Mouse (Mus musculus): Measurements from ENCODE around the gene Papss1. TPM values are rescaled to one million over a fixed set of nuclear protein-coding genes. Genes with fewer than 3 reads are reported as not detected.

Papss1 gene
- polyA plus RNA-seq, 1 experiment, result 56.2 TPM

DNA sequence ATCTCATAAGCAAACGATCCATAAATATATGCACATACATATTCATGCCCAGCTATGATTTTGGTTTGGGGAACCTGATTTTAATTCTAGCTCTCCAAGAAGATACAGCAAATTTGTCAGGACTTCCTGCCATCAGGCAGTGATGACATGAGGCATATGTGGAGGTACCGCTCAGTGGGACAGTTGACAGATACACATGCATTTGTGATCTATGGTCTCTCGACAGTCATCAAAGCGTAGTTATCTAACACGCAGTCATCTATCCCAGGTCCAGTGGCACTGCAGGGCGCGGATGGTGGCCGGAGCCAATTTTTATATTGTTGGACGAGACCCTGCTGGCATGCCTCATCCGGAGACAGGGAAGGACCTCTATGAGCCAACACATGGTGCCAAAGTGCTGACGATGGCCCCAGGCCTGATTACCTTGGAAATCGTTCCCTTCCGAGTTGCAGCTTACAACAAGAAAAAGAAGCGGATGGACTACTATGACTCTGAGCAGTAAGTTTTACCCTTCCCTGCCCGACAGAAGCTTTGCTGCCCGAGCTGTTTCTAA is 66.8 kb downstream of the Papss1 start:
- Histone ChIP-seq H3K4me3 (ENCODE audit: insufficient read depth, low read depth, low read length) (no peak overlapping the region), H3K27me3 (replicated peaks; ENCODE audit: control insufficient read depth, insufficient read depth, low read length) (no peaks in the 10 kb centered on the region), H3K4me1 (ENCODE audit: control insufficient read depth, insufficient read depth, low read length) (no peaks in the 10 kb centered on the region), H3K36me3 (ENCODE audit: control insufficient read depth, insufficient read depth, low read length) (peaks cover 2% of the 10 kb centered on the region), H3K27ac (ENCODE audit: insufficient read depth, low read depth, low read length) (no peak overlapping the region)
- no peak for DNase-seq
- TF ChIP-seq CTCF (conservative IDR thresholded peaks at IDR 0.05; ENCODE audit: insufficient read depth, insufficient read length, low read depth, low read length) (no peak), POLR2A (IDR thresholded peaks at IDR 0.05; ENCODE audit: low read depth, low read length) (no peak)
- 89% methylated on average over 16 of the region's 16 CpGs for WGBS

GRCm38 (mm10) chr3:131634091-131634490 is 69.5 kb downstream of the Papss1 start:
- H3K36me3 ChIP-seq (ENCODE audit: control insufficient read depth, insufficient read depth, low read length), result peaks cover 2% of the 10 kb centered on the region
- H3K4me3 ChIP-seq (ENCODE audit: insufficient read depth, low read depth, low read length), result no peak overlapping the region
- no peak overlapping the region for H3K27ac ChIP-seq (ENCODE audit: insufficient read depth, low read depth, low read length)
- TF ChIP-seq CTCF (conservative IDR thresholded peaks at IDR 0.05; ENCODE audit: insufficient read depth, insufficient read length, low read depth, low read length) (no peak), POLR2A (IDR thresholded peaks at IDR 0.05; ENCODE audit: low read depth, low read length) (no peak)
- DNase-seq, result no peak
- H3K27me3 ChIP-seq (replicated peaks; ENCODE audit: control insufficient read depth, insufficient read depth, low read length), result no peaks in the 10 kb centered on the region
- no peaks in the 10 kb centered on the region for H3K4me1 ChIP-seq (ENCODE audit: control insufficient read depth, insufficient read depth, low read length)
- WGBS, result 97% methylated on average over 2 of the region's 2 CpGs

- Histone ChIP-seq H3K27me3 (replicated peaks; ENCODE audit: control insufficient read depth, insufficient read depth, low read length) (no peaks in the 10 kb centered on the region), H3K27ac (ENCODE audit: insufficient read depth, low read depth, low read length) (no peak overlapping the region), H3K4me1 (ENCODE audit: control insufficient read depth, insufficient read depth, low read length) (no peaks in the 10 kb centered on the region), H3K4me3 (ENCODE audit: insufficient read depth, low read depth, low read length) (no peak overlapping the region), H3K36me3 (ENCODE audit: control insufficient read depth, insufficient read depth, low read length) (peaks cover 2% of the 10 kb centered on the region)
- no peak for DNase-seq
- TF ChIP-seq CTCF (conservative IDR thresholded peaks at IDR 0.05; ENCODE audit: insufficient read depth, insufficient read length, low read depth, low read length) (no peak), POLR2A (IDR thresholded peaks at IDR 0.05; ENCODE audit: low read depth, low read length) (no peak)
- 71% methylated on average over 5 of the region's 5 CpGs for WGBS
These were observed 71.6 kb downstream of the Papss1 start for GRCm38 (mm10) chr3:131636126-131636525.

GRCm38 (mm10) chr3:131637008-131637407 is 72.4 kb downstream of the Papss1 start:
- 97% methylated on average over 3 of the region's 3 CpGs for WGBS
- peaks cover 2% of the 10 kb centered on the region for H3K36me3 ChIP-seq (ENCODE audit: control insufficient read depth, insufficient read depth, low read length)
- TF ChIP-seq POLR2A (IDR thresholded peaks at IDR 0.05; ENCODE audit: low read depth, low read length), result no peak
- TF ChIP-seq CTCF (conservative IDR thresholded peaks at IDR 0.05; ENCODE audit: insufficient read depth, insufficient read length, low read depth, low read length), result no peak
- no peak for DNase-seq
- no peaks in the 10 kb centered on the region for H3K4me1 ChIP-seq (ENCODE audit: control insufficient read depth, insufficient read depth, low read length)
- no peaks in the 10 kb centered on the region for H3K27me3 ChIP-seq (replicated peaks; ENCODE audit: control insufficient read depth, insufficient read depth, low read length)
- H3K27ac ChIP-seq (ENCODE audit: insufficient read depth, low read depth, low read length), result no peak overlapping the region
- H3K4me3 ChIP-seq (ENCODE audit: insufficient read depth, low read depth, low read length), result no peak overlapping the region

DNA sequence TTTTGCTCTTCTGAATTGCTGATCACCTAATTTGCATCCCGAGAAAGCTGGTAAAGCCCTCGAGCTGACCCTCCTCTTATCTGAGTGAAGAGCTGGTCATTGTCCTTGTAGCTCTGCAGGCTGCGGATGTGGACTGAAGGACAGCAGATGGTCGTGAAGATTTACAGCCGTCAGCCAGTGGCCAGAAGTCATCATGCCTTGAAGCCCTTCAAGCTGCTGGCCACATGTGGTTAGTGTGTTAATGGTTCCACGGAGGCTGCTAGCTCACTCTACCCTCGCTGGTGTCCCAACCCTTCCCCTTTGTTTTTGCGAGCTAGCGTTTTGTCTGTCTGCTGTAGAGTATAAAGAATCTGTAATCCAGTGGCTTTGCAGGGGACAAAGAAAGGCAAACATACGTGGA is 73.1 kb downstream of the Papss1 start:
- Histone ChIP-seq H3K36me3 (ENCODE audit: control insufficient read depth, insufficient read depth, low read length) (no peaks in the 10 kb centered on the region), H3K27me3 (replicated peaks; ENCODE audit: control insufficient read depth, insufficient read depth, low read length) (no peaks in the 10 kb centered on the region), H3K27ac (ENCODE audit: insufficient read depth, low read depth, low read length) (no peak overlapping the region), H3K4me3 (ENCODE audit: insufficient read depth, low read depth, low read length) (no peak overlapping the region), H3K4me1 (ENCODE audit: control insufficient read depth, insufficient read depth, low read length) (no peaks in the 10 kb centered on the region)
- DNase-seq, result no peak
- 53% methylated on average over 10 of the region's 10 CpGs for WGBS
- no peak for TF ChIP-seq POLR2A (IDR thresholded peaks at IDR 0.05; ENCODE audit: low read depth, low read length)
- no peak for TF ChIP-seq CTCF (conservative IDR thresholded peaks at IDR 0.05; ENCODE audit: insufficient read depth, insufficient read length, low read depth, low read length)

- TF ChIP-seq POLR2A (IDR thresholded peaks at IDR 0.05; ENCODE audit: low read depth, low read length) (no peak), CTCF (conservative IDR thresholded peaks at IDR 0.05; ENCODE audit: insufficient read depth, insufficient read length, low read depth, low read length) (no peak)
- Histone ChIP-seq H3K4me3 (ENCODE audit: insufficient read depth, low read depth, low read length) (no peak overlapping the region), H3K4me1 (ENCODE audit: control insufficient read depth, insufficient read depth, low read length) (no peaks in the 10 kb centered on the region), H3K27ac (ENCODE audit: insufficient read depth, low read depth, low read length) (no peak overlapping the region), H3K36me3 (ENCODE audit: control insufficient read depth, insufficient read depth, low read length) (peaks cover 4% of the 10 kb centered on the region), H3K27me3 (replicated peaks; ENCODE audit: control insufficient read depth, insufficient read depth, low read length) (no peaks in the 10 kb centered on the region)
- WGBS, result 62% methylated on average over 7 of the region's 7 CpGs
- DNase-seq, result peak; percentile 31
These were observed 73.6 kb downstream of the Papss1 start for GRCm38 (mm10) chr3:131638216-131638615.

- 87% methylated on average over 20 of the region's 20 CpGs for WGBS
- Histone ChIP-seq H3K4me3 (ENCODE audit: insufficient read depth, low read depth, low read length) (no peak overlapping the region), H3K36me3 (ENCODE audit: control insufficient read depth, insufficient read depth, low read length) (peaks cover 4% of the 10 kb centered on the region), H3K4me1 (ENCODE audit: control insufficient read depth, insufficient read depth, low read length) (no peaks in the 10 kb centered on the region), H3K27ac (ENCODE audit: insufficient read depth, low read depth, low read length) (no peak overlapping the region), H3K27me3 (replicated peaks; ENCODE audit: control insufficient read depth, insufficient read depth, low read length) (no peaks in the 10 kb centered on the region)
- no peak for DNase-seq
- TF ChIP-seq CTCF (conservative IDR thresholded peaks at IDR 0.05; ENCODE audit: insufficient read depth, insufficient read length, low read depth, low read length) (no peak), POLR2A (IDR thresholded peaks at IDR 0.05; ENCODE audit: low read depth, low read length) (no peak)
These were observed 78.2 kb downstream of the Papss1 start for GRCm38 (mm10) chr3:131642681-131643292.
